Mouse (Mus musculus): Measurements from ENCODE around the gene Pgap2. TPM values are rescaled to one million over a fixed set of nuclear protein-coding genes. Genes with fewer than 3 reads are reported as not detected.

The Pgap2 gene
- 51.6 and 52.1 TPM in 2 replicates for polyA plus RNA-seq (2014; fragmentation: Nextera tagmentation; extraction: Ambion mirVana)

DNA sequence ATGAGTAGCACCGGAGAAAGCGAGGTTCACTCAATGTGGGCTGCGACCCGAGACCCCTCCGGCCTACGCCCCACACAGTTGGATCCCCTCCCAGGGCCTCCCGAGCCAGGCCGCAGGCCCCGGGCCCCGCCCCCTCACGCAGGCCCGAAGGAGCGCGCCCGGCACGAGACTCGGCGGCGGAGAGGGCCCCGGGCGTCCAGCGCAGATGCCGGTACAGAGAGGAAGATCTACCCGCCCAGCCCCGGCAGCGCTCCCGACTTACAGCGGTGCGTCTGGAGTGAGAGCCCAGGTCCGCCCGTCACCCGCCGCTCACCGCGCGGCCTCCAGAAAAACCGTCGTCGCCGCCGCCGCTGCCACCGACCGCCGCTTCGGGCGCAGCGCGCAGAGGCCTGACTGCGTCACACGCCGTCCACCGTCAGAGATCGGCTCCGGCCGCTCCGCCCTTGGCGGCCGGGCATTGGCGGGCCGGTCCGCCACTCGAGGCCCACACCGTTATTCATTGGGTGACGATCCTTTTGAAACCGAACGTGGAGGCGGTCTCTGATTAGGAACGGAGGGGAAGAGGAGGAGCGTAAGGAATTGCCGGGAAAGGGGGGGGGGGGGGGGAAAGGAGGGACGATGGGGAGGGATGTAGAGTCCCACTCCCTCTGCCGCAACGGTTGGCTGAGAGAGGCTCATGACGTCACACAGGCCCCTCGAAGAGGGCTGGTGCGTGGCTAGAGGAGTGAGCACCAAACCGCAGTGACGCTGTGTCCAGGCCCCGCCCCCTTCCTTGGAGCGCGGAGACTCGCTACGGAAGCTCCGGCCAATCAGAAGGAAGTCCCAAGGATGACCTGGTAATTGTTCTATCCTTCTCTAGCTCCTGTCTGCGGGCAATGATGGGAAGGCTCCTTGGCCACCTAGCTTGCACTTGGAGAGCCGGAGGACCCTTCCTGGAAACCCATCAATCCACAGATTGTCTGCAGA lies at the start of gene Pgap2, which contains the start of gene Nup98:
TSS of gene Pgap2 (plus strand) at position 453 of the 966 bp plus-strand sequence.
TSS of gene Nup98 (minus strand) at position 421 of the 966 bp plus-strand sequence.
- H3K9me3 ChIP-seq (ENCODE audit: control insufficient read depth, low read length), result no peaks in the 10 kb centered on the region
- peak within 1 kb of the TSS; percentile 86 for H3K9ac ChIP-seq (ENCODE audit: low read length)
- H3K4me3 ChIP-seq (ENCODE audit: low read depth, low read length), result peak within 1 kb of the TSS; percentile 84
- DNase-seq (ENCODE audit: low spot score, missing footprints) (peak; percentile 99), ATAC-seq (ENCODE audit: low FRiP score) (peak; percentile 99)
- peaks cover 11% of the 10 kb centered on the region for H3K4me1 ChIP-seq (ENCODE audit: control insufficient read depth, insufficient read depth, low read length)
- H3K36me3 ChIP-seq (ENCODE audit: control insufficient read depth, insufficient read depth, low read length), result no peaks in the 10 kb centered on the region
- H3K4me2 ChIP-seq, result peak within 1 kb of the TSS; percentile 64
- WGBS, result under 1% methylated on average over 78 of the region's 87 CpGs
- H3K27ac ChIP-seq (ENCODE audit: low read depth, low read length), result peak within 1 kb of the TSS; percentile 80
- no peaks in the 10 kb centered on the region for H3K27me3 ChIP-seq (ENCODE audit: control insufficient read depth, insufficient read depth, low read length)

DNA sequence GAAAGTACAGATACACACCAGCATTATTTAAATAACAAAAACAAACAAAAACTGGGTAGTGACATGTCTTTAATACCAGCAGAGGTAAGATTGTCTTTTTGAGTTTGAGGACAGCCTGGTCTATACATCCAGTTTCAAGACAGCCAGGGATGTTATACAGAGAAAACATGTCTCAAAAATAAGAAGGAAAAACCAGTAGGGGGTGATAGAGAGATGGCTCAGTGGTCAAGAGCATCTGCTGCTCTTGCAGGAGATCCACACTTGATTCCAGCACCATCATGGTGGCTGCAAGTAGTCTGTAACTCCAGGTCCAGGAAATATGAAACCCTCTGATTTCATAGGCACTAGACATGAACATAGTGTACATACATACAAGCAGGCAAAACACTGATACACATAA lies 39.7 kb upstream of the Pgap2 start:
- Histone ChIP-seq H3K36me3 (ENCODE audit: control insufficient read depth, insufficient read depth, low read length) (peaks cover 4% of the 10 kb centered on the region; the same call in 1 of the 2 replicates), H3K27ac (ENCODE audit: low read depth, low read length) (no peak overlapping the region), H3K9ac (ENCODE audit: low read length) (no peak overlapping the region), H3K27me3 (ENCODE audit: control insufficient read depth, insufficient read depth, low read length) (no peaks in the 10 kb centered on the region), H3K9me3 (ENCODE audit: control insufficient read depth, low read length) (no peaks in the 10 kb centered on the region), H3K4me3 (ENCODE audit: low read depth, low read length) (no peak overlapping the region), H3K4me2 (no peak overlapping the region), H3K4me1 (ENCODE audit: control insufficient read depth, insufficient read depth, low read length) (no peaks in the 10 kb centered on the region)
- no peak for ATAC-seq (ENCODE audit: low FRiP score)
- no peak for DNase-seq (ENCODE audit: low spot score, missing footprints)

DNA sequence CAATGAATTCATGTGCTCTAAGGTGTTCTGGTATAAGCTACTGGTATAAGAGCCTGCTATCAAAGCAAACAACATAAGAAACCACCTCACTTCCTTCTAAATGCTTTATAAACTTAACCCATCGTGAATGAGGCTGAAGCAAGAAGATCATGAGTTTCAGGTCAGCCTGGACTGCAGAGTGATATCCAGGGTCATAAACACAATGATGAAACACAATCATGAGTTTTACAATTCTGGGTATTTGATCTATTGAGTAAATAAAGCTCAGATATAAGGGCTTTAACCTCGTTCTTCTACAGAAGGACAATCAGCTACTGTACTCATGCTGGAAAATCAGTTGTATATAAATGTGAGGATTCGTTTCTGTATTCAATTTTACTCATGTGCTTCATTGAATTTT lies 26.2 kb upstream of the Pgap2 start:
- WGBS, result 93% methylated on average over 3 of the region's 3 CpGs
- ATAC-seq (ENCODE audit: low FRiP score), result no peak
- H3K9me3 ChIP-seq (ENCODE audit: control insufficient read depth, low read length), result no peaks in the 10 kb centered on the region

DNA sequence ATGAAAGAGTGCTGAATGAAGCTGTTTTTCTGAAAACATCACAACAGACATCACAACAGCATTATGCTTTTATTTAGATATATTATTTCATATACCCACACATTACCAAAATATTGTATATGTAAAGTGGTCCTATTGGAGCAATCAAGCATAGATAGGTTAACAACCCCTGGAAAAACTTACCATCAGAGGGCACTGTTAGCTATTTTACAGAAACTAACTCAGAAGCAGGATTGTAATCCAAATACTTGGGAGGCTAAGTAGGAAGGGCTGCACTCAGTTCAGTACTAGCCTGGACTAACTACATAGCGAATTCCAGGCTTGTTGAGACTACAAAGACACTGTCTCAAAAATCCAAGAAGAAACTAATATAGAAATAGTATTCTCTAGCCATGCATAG lies 17.7 kb upstream of the Pgap2 start:
- ATAC-seq (ENCODE audit: low FRiP score) (no peak), DNase-seq (ENCODE audit: low spot score, missing footprints) (no peak)
- no peak overlapping the region for H3K4me3 ChIP-seq (ENCODE audit: low read depth, low read length)
- no peaks in the 10 kb centered on the region for H3K9me3 ChIP-seq (ENCODE audit: control insufficient read depth, low read length)
- 93% methylated on average over 1 of the region's 1 CpGs for WGBS
- no peak overlapping the region for H3K9ac ChIP-seq (ENCODE audit: low read length)
- no peaks in the 10 kb centered on the region for H3K27me3 ChIP-seq (ENCODE audit: control insufficient read depth, insufficient read depth, low read length)
- no peaks in the 10 kb centered on the region for H3K4me1 ChIP-seq (ENCODE audit: control insufficient read depth, insufficient read depth, low read length)
- H3K4me2 ChIP-seq, result no peak overlapping the region
- H3K27ac ChIP-seq (ENCODE audit: low read depth, low read length), result no peak overlapping the region
- H3K36me3 ChIP-seq (ENCODE audit: control insufficient read depth, insufficient read depth, low read length), result peaks cover 2% of the 10 kb centered on the region

More for the DNA sequence above, 26.2 kb upstream of the Pgap2 start:
- DNase-seq (ENCODE audit: low spot score, missing footprints), result no peak
- H3K27ac ChIP-seq (ENCODE audit: low read depth, low read length), result no peak overlapping the region
- H3K27me3 ChIP-seq (ENCODE audit: control insufficient read depth, insufficient read depth, low read length), result no peaks in the 10 kb centered on the region
- no peak overlapping the region for H3K4me3 ChIP-seq (ENCODE audit: low read depth, low read length)
- H3K9ac ChIP-seq (ENCODE audit: low read length), result no peak overlapping the region
- H3K4me1 ChIP-seq (ENCODE audit: control insufficient read depth, insufficient read depth, low read length), result no peaks in the 10 kb centered on the region
- H3K36me3 ChIP-seq (ENCODE audit: control insufficient read depth, insufficient read depth, low read length), result peaks cover 18% of the 10 kb centered on the region
- H3K4me2 ChIP-seq, result no peak overlapping the region

DNA sequence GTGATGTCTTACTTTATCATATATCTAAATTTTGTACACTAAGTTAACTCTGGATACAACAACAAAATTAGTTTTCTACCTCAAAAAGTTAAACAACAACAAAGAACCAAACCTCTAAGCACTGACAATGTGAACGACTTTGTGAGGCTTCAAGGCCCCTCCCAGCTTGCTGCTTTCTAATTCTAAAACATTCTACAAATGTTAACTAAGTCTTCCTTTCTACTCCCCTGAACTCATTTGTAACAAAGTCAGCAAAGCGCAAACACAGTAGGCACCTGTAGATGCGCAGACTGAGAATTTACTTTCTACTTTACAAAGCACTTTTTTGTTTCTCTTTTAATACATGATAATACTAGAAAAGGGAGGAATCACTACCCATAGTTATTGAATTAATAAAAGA lies 9.4 kb upstream of the Pgap2 start:
- WGBS, result 87% methylated on average over 3 of the region's 3 CpGs
- H3K4me1 ChIP-seq (ENCODE audit: control insufficient read depth, insufficient read depth, low read length), result no peaks in the 10 kb centered on the region
- no peak overlapping the region for H3K9ac ChIP-seq (ENCODE audit: low read length)
- H3K4me2 ChIP-seq, result no peak overlapping the region
- no peak for DNase-seq (ENCODE audit: low spot score, missing footprints)
- no peak overlapping the region for H3K27ac ChIP-seq (ENCODE audit: low read depth, low read length)
- no peak overlapping the region for H3K4me3 ChIP-seq (ENCODE audit: low read depth, low read length)
- no peak for ATAC-seq (ENCODE audit: low FRiP score)
- no peaks in the 10 kb centered on the region for H3K36me3 ChIP-seq (ENCODE audit: control insufficient read depth, insufficient read depth, low read length)
- no peaks in the 10 kb centered on the region for H3K27me3 ChIP-seq (ENCODE audit: control insufficient read depth, insufficient read depth, low read length)
- H3K9me3 ChIP-seq (ENCODE audit: control insufficient read depth, low read length), result no peaks in the 10 kb centered on the region

DNA sequence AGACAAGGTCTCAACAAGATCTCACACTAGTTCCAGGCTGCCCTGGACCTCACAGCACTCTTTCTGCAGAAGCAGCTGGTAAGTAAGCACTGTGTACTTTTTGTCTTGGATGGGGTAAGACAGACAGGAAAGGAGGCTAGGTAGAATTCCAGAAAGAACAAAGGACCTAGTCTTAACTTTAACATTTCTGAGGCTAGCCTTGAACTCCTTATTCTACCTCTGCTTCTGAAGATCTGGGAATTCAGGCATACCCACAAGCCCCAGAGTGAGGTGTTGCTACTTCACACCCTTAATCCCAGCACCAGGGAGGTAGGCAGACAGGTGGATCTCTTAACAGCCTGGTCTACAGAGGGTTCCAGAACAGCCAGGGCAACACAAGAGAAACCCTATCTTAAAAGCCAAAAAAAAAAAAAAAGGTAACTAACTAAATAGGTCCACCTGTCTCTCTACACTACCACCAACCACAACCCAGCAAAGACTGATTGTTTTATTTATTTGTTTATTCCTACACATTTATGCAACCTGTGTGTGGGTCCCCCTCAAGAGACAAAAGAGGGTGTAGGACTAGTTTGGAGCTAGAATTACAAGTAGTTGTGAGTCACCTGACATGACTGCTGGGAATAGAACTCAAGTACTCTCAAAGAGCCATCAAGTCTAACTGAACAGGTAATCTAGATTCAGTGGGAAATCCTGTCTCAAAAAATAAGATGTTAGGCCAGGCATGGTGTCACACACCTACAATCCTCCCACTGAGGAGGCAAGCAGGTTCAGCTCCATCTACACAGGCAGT lies 8.8 kb upstream of the Pgap2 start:
- H3K4me3 ChIP-seq (ENCODE audit: low read depth, low read length), result no peak overlapping the region
- H3K36me3 ChIP-seq (ENCODE audit: control insufficient read depth, insufficient read depth, low read length), result no peaks in the 10 kb centered on the region
- H3K9me3 ChIP-seq (ENCODE audit: control insufficient read depth, low read length), result no peaks in the 10 kb centered on the region
- no peak overlapping the region for H3K4me2 ChIP-seq
- no peak overlapping the region for H3K27ac ChIP-seq (ENCODE audit: low read depth, low read length)
- no peak overlapping the region for H3K9ac ChIP-seq (ENCODE audit: low read length)
- ATAC-seq (ENCODE audit: low FRiP score) (no peak), DNase-seq (ENCODE audit: low spot score, missing footprints) (no peak)
- no peaks in the 10 kb centered on the region for H3K27me3 ChIP-seq (ENCODE audit: control insufficient read depth, insufficient read depth, low read length)
- no peaks in the 10 kb centered on the region for H3K4me1 ChIP-seq (ENCODE audit: control insufficient read depth, insufficient read depth, low read length)

DNA sequence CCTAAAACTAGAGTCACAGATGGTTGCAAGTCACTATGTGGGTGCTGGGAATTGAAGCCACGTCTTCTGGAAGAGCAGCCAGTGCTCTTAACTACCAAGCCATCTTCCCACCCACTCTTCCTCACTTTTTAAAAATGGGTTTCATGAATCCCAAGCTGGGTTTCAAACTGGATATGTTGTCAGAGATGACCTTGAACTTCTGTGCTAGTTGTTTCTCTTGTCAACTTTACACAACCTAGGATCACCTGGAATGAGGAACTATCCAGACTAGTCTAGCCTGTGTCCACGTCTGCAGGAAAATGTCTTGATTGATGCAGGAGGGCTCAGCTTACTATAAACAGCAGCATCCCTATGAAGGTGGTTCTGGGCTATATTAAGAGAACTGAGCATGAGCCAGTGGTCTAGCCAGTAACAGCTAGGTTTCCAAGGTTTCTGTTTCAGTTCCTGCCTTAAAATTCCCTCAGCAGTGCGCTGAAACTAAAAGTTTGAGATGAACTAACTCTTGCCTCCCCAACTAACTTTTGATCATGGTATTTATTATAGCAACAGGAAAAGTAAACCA lies 5.6 kb upstream of the Pgap2 start:
- no peak for ATAC-seq (ENCODE audit: low FRiP score)
- Histone ChIP-seq H3K36me3 (ENCODE audit: control insufficient read depth, insufficient read depth, low read length) (no peaks in the 10 kb centered on the region), H3K4me1 (ENCODE audit: control insufficient read depth, insufficient read depth, low read length) (peaks cover 11% of the 10 kb centered on the region), H3K9ac (ENCODE audit: low read length) (no peak overlapping the region), H3K27me3 (ENCODE audit: control insufficient read depth, insufficient read depth, low read length) (no peaks in the 10 kb centered on the region), H3K4me3 (ENCODE audit: low read depth, low read length) (no peak overlapping the region), H3K27ac (ENCODE audit: low read depth, low read length) (no peak overlapping the region), H3K4me2 (no peak overlapping the region), H3K9me3 (ENCODE audit: control insufficient read depth, low read length) (no peaks in the 10 kb centered on the region)
- peak; percentile 71 for DNase-seq (ENCODE audit: low spot score, missing footprints)
- WGBS, result 86% methylated on average over 3 of the region's 3 CpGs

DNA sequence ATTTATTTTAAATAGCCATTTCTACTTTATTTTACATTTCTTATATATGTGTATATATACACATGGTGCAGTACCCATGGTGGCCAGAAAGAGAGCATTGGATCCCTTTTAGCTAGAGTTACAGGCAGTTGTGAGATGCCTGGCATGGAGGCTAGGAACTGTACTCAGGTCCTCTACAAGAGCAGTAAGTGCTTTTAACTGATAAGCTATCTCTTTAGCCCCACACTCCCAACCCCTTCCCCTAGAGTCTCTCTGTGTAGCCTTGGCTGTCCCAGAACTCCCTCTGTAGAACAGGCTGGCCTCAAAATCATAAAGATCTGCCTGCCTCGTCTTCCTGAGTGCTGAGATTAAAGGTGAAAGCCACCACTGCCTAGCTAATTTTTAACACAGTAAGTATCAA lies 4.4 kb upstream of the Pgap2 start:
- no peak overlapping the region for H3K4me2 ChIP-seq
- 93% methylated on average over 1 of the region's 1 CpGs for WGBS
- peaks cover 11% of the 10 kb centered on the region for H3K4me1 ChIP-seq (ENCODE audit: control insufficient read depth, insufficient read depth, low read length)
- no peaks in the 10 kb centered on the region for H3K9me3 ChIP-seq (ENCODE audit: control insufficient read depth, low read length)
- no peak overlapping the region for H3K27ac ChIP-seq (ENCODE audit: low read depth, low read length)
- H3K36me3 ChIP-seq (ENCODE audit: control insufficient read depth, insufficient read depth, low read length), result no peaks in the 10 kb centered on the region
- no peak overlapping the region for H3K4me3 ChIP-seq (ENCODE audit: low read depth, low read length)
- no peak overlapping the region for H3K9ac ChIP-seq (ENCODE audit: low read length)
- H3K27me3 ChIP-seq (ENCODE audit: control insufficient read depth, insufficient read depth, low read length), result no peaks in the 10 kb centered on the region
- ATAC-seq (ENCODE audit: low FRiP score), result no peak
- peak; percentile 49 for DNase-seq (ENCODE audit: low spot score, missing footprints)

All from midbrain, embryonic 11.5 days (tissue).